Mouse (Mus musculus) hindbrain, embryonic 10.5 days (tissue): ENCODE measurements at regions not wholly inside any gene's neighbourhood (a gene's known extent, or its start where the extent isn't known, plus 50 kb on each side); places are given as distances from the start of the nearest gene placed in this dataset.
A peak's percentile ranks its signal among the peaks of the same experiment; 100 is the strongest.

Source experiments
- DNase-seq: peaks from one replicate; pipeline ENCODE4 v3.0.0-alpha.2; 2017; ENCODE audit warnings: low spot score
- H3K27ac ChIP-seq: fragments of 300-500 bp; sonication (generic); 2 replicates; pipeline ENCODE4 v1.5.1; 2016; ENCODE audit warnings: mild to moderate bottlenecking, moderate library complexity
- H3K27me3 ChIP-seq: fragments of 300-500 bp; sonication (generic); 2 replicates; pipeline ENCODE4 v1.6.1; 2016; ENCODE audit warnings: mild to moderate bottlenecking; ENCODE audit not compliant: poor library complexity, insufficient read depth, severe bottlenecking
- H3K36me3 ChIP-seq: fragments of 300-500 bp; sonication (generic); 2 replicates; pipeline ENCODE4 v1.6.1; 2016; ENCODE audit warnings: mild to moderate bottlenecking, moderate library complexity
- H3K4me1 ChIP-seq: fragments of 300-500 bp; sonication (generic); replicated peaks from 2 replicates; pipeline ENCODE4 v1.6.1; 2016; ENCODE audit warnings: mild to moderate bottlenecking
- H3K4me3 ChIP-seq: fragments of 300-500 bp; sonication (generic); 2 replicates; pipeline ENCODE4 v1.5.1; 2016; ENCODE audit warnings: mild to moderate bottlenecking, moderate library complexity
- H3K9me3 ChIP-seq: fragments of 300-500 bp; sonication (generic); 2 replicates; pipeline ENCODE4 v1.6.1; 2016; ENCODE audit warnings: mild to moderate bottlenecking, moderate library complexity
- WGBS: fragments of 180-500 bp; shearing (Covaris S2); methylation state at CpG from one replicate; pipeline ENCODE4 v1.1.7; 2016; 5-methylcytosine and 5-hydroxymethylcytosine counted together

GRCm38 (mm10) chr17:68143307-68143706, 130.3 kb upstream of the L3mbtl4 start:
- Histone ChIP-seq H3K9me3 (no peaks in the 10 kb centered on the region), H3K27ac (no peak overlapping the region), H3K4me3 (no peak overlapping the region), H3K36me3 (no peaks in the 10 kb centered on the region), H3K4me1 (no peaks in the 10 kb centered on the region), H3K27me3 (no peaks in the 10 kb centered on the region)
- no peak for DNase-seq
- 92% methylated on average over 7 of the region's 7 CpGs for WGBS

DNA sequence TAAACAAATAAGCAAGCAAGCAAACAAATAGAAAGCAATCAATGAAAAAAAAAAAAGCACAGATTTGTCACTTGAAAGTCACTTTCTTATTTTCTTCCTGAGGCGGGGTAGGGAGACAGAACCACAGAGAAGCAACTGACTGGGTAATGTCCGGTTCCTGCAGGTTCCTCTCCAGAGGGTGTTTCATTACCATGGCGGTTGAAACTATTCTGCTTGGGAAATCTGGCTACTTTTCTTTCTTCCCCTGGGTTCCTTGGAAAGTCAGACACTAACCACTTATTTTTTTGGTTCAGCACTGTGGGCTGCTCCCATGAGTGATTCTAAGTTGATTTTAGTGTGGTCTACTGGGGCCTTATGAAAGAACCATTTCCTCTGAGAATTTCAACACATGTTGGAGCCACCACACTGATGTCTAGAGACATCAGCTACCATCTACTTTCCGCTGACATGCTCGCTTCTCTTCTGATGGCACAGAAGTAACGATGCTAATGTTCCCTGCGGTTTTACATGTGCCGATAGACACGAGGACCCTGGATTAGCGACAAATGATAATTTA, 124.3 kb upstream of the L3mbtl4 start:
- no peaks in the 10 kb centered on the region for H3K4me1 ChIP-seq
- H3K27me3 ChIP-seq = no peaks in the 10 kb centered on the region
- WGBS = 95% methylated on average over 10 of the region's 10 CpGs
- no peaks in the 10 kb centered on the region for H3K36me3 ChIP-seq
- DNase-seq = no peak
- no peaks in the 10 kb centered on the region for H3K9me3 ChIP-seq
- no peak overlapping the region for H3K4me3 ChIP-seq
- no peak overlapping the region for H3K27ac ChIP-seq

- H3K27ac ChIP-seq = no peak overlapping the region
- WGBS = 92% methylated on average over 11 of the region's 11 CpGs
- H3K36me3 ChIP-seq = no peaks in the 10 kb centered on the region
- H3K27me3 ChIP-seq = no peaks in the 10 kb centered on the region
- DNase-seq = no peak
- H3K4me3 ChIP-seq = no peak overlapping the region
- H3K9me3 ChIP-seq = no peaks in the 10 kb centered on the region
- H3K4me1 ChIP-seq = no peaks in the 10 kb centered on the region
Observed at GRCm38 (mm10) chr17:68152438-68153120, 121.0 kb upstream of the L3mbtl4 start.

DNA sequence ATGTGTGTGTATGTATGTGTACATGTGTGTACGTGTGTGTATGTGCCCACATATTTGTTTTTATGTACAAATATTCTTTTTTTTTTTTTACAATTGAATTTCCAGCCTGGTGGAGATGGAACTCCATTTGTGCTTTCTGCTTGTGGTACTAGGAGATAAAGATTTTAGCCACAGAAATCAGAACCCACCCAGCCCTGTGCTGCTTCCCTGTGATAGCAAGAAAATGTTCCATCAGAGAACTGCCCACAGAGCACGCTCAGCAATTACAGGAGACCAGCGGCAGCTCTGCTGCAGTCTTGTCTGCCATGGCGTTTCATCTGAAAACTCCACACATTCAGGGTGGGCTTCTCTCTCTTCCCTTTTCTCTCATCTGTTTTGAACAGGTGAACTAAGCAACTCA, 118.7 kb upstream of the L3mbtl4 start:
- Histone ChIP-seq H3K4me3 (no peak overlapping the region), H3K9me3 (no peaks in the 10 kb centered on the region), H3K27me3 (no peaks in the 10 kb centered on the region), H3K4me1 (peaks cover 12% of the 10 kb centered on the region), H3K27ac (no peak overlapping the region), H3K36me3 (no peaks in the 10 kb centered on the region)
- WGBS = 87% methylated on average over 4 of the region's 4 CpGs
- DNase-seq = no peak

GRCm38 (mm10) chr17:68158172-68158651, 115.4 kb upstream of the L3mbtl4 start:
- Histone ChIP-seq H3K36me3 (no peaks in the 10 kb centered on the region), H3K4me1 (peaks cover 12% of the 10 kb centered on the region), H3K9me3 (no peaks in the 10 kb centered on the region), H3K4me3 (0 out of 2 replicates have a peak overlapping the region, but pooled peaks have one; percentile 20), H3K27ac (peak overlapping the region; percentile 69), H3K27me3 (no peaks in the 10 kb centered on the region)
- 18% methylated on average over 13 of the region's 13 CpGs for WGBS
- no peak for DNase-seq

- Histone ChIP-seq H3K27me3 (no peaks in the 10 kb centered on the region), H3K27ac (no peak overlapping the region), H3K9me3 (no peaks in the 10 kb centered on the region), H3K4me3 (no peak overlapping the region), H3K36me3 (no peaks in the 10 kb centered on the region), H3K4me1 (peaks cover 22% of the 10 kb centered on the region)
- DNase-seq = no peak
- 82% methylated on average over 2 of the region's 2 CpGs for WGBS
Observed at GRCm38 (mm10) chr17:68161107-68161506, 112.5 kb upstream of the L3mbtl4 start.

GRCm38 (mm10) chr17:68163545-68163944, 110.1 kb upstream of the L3mbtl4 start:
- DNase-seq = no peak
- Histone ChIP-seq H3K27me3 (no peaks in the 10 kb centered on the region), H3K9me3 (no peaks in the 10 kb centered on the region), H3K27ac (no peak overlapping the region), H3K4me1 (peaks cover 14% of the 10 kb centered on the region), H3K36me3 (no peaks in the 10 kb centered on the region), H3K4me3 (no peak overlapping the region)
- WGBS = 58% methylated on average over 4 of the region's 4 CpGs

DNA sequence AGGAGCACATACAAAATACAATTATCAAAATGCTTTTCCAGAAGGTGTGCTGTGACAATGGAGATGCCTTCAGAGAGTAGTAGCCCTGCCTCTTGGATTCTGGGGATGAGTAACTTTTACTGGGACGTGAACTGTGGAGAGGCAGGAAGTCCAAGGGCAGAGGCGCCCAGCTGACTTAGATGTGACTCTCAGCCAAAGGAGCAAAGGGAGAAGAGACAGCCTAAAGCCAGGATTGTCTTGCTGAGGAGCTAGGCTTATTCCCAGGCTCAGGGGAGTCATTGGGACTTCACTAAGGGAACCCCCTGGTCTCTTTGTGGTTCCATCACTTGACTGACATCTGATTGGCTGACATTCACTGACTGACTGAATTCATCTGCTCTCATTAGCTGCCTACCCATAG, 108.9 kb upstream of the L3mbtl4 start:
- WGBS = 70% methylated on average over 2 of the region's 2 CpGs
- H3K4me3 ChIP-seq = no peak overlapping the region
- no peak for DNase-seq

DNA sequence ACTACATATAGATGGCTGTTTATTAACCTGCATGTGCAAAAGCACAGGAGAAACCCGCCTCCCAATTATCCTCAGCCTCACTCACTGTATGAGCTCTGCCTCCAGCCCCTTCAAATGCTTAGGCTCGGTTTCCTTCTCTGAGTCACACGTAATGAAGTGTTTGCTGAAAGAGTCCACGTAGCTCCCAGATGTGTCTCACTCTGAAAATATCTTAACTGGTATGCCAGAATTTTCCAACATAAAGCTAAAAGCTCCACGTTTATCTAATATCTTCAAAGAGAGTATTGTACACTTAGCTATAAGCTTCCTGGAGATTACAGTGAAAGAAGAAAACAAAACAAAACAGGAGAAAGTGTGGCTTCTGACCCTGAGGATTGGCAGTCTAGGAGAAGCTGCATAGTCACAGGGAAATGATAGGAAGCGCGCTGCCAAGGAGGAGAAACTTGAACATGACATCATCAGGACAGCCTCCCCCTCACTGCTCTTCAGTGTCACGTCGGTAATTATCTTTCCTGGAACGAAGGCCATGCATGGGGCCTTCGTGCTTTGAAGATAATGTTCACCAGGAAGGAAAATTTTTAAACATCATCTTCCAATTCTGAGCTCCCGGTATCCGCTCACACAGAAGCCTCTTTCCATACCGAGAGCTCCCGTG, 108.3 kb upstream of the L3mbtl4 start:
- no peaks in the 10 kb centered on the region for H3K9me3 ChIP-seq
- H3K4me1 ChIP-seq = peaks cover 10% of the 10 kb centered on the region; the same call in 1 of the 2 replicates
- H3K36me3 ChIP-seq = no peaks in the 10 kb centered on the region
- WGBS = 72% methylated on average over 15 of the region's 15 CpGs
- DNase-seq = no peak
- H3K4me3 ChIP-seq = no peak overlapping the region
- H3K27me3 ChIP-seq = no peaks in the 10 kb centered on the region
- H3K27ac ChIP-seq = no peak overlapping the region

More for the DNA sequence above, 108.9 kb upstream of the L3mbtl4 start:
- Histone ChIP-seq H3K27me3 (no peaks in the 10 kb centered on the region), H3K4me1 (peaks cover 10% of the 10 kb centered on the region; the same call in 1 of the 2 replicates), H3K36me3 (no peaks in the 10 kb centered on the region), H3K9me3 (no peaks in the 10 kb centered on the region), H3K27ac (no peak overlapping the region)

GRCm38 (mm10) chr17:68166397-68166796, 107.2 kb upstream of the L3mbtl4 start:
- Histone ChIP-seq H3K4me3 (no peak overlapping the region), H3K27ac (no peak overlapping the region), H3K36me3 (no peaks in the 10 kb centered on the region), H3K27me3 (no peaks in the 10 kb centered on the region), H3K9me3 (no peaks in the 10 kb centered on the region), H3K4me1 (peaks cover 10% of the 10 kb centered on the region; the same call in 1 of the 2 replicates)
- no peak for DNase-seq
- WGBS = 85% methylated on average over 4 of the region's 4 CpGs

DNA sequence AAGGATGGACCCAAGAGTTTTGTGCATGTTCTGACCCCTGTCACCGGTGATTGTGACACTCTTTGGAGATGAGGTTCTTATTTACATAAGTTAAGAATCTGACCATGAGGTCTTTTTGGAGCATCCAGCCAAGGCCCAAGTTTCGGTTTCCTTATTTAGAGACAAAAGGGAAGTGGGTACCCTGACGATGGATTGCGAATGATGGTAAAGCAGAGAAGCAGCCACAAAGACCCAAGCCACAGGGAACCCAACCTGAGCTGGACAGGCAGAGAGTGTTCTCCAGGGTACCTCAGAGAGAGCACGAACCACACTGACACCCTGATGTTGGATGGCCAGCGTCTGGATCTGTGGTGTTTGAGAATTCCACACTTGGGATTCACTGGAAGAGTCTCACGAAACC, 100.8 kb upstream of the L3mbtl4 start:
- no peak for DNase-seq
- Histone ChIP-seq H3K36me3 (no peaks in the 10 kb centered on the region), H3K27me3 (no peaks in the 10 kb centered on the region), H3K27ac (no peak overlapping the region), H3K4me1 (no peaks in the 10 kb centered on the region), H3K4me3 (no peak overlapping the region), H3K9me3 (no peaks in the 10 kb centered on the region)
- WGBS = 83% methylated on average over 7 of the region's 7 CpGs

GRCm38 (mm10) chr17:68176611-68177165, 96.9 kb upstream of the L3mbtl4 start:
- no peak overlapping the region for H3K4me3 ChIP-seq
- no peaks in the 10 kb centered on the region for H3K4me1 ChIP-seq
- no peak overlapping the region for H3K27ac ChIP-seq
- H3K27me3 ChIP-seq = no peaks in the 10 kb centered on the region
- H3K36me3 ChIP-seq = no peaks in the 10 kb centered on the region
- WGBS = 72% methylated on average over 9 of the region's 9 CpGs
- peak; percentile 40 for DNase-seq
- H3K9me3 ChIP-seq = no peaks in the 10 kb centered on the region

- peak; percentile 33 for DNase-seq
- H3K36me3 ChIP-seq = no peaks in the 10 kb centered on the region
- H3K27me3 ChIP-seq = no peaks in the 10 kb centered on the region
- H3K9me3 ChIP-seq = no peaks in the 10 kb centered on the region
- H3K4me1 ChIP-seq = no peaks in the 10 kb centered on the region
- no peak overlapping the region for H3K4me3 ChIP-seq
- no peak overlapping the region for H3K27ac ChIP-seq
- 39% methylated on average over 2 of the region's 2 CpGs for WGBS
Observed at GRCm38 (mm10) chr17:68177835-68178234, 95.8 kb upstream of the L3mbtl4 start.
